Mouse (Mus musculus) lung, postnatal 25 days (tissue): ENCODE results near the gene Gng5.

Experiments used
- DNase-seq: peaks from one replicate; pipeline ENCODE4 v3.0.0; 2022; ENCODE audit warnings: low spot score

Gene Gng5

GRCm38 (mm10) chr3:146540521-146541273 lies 41.1 kb downstream of the Gng5 start:
- no peak for DNase-seq

GRCm38 (mm10) chr3:146543632-146544031 lies 44.0 kb downstream of the Gng5 start:
- no peak for DNase-seq

GRCm38 (mm10) chr3:146554816-146555215 lies 55.2 kb downstream of the Gng5 start:
- DNase-seq = no peak
